Mouse (Mus musculus): ENCODE measurements around the gene Vat1.

DNA sequence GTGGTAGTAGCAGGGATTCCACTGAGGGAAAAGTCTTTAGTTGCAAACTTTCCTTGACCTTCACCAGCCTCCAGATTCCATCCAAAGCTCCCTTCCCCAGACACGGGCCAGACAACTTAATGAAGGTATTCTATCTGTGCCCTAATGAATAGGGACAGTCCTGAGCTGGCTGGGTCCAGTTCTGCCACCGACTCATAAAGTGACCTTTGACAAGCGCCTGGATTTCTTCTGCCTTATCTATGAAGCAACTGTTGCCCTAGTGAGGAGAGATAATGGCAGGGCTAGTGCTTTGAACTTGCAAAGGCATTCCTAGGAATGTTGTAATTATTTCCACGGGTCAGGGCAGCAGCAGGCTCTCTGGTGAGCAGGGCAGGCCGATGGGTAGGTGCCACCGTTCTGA is 14.9 kb upstream of the Vat1 start:
- TF ChIP-seq CTCF (conservative IDR thresholded peaks at IDR 0.05; ENCODE audit: insufficient read depth, insufficient read length, low read depth, low read length) (no peak), POLR2A (IDR thresholded peaks at IDR 0.05; ENCODE audit: low read depth, low read length) (no peak)
